Mouse (Mus musculus): ENCODE data around the gene Grk5. TPM values are rescaled to one million over a fixed set of nuclear protein-coding genes. Genes with fewer than 3 reads are reported as not detected.

The Grk5 gene
- polyA plus RNA-seq, 1 experiment, result 7.2 TPM

GRCm38 (mm10) chr19:61031570-61031969 is 142.0 kb downstream of the Grk5 start:
- H3K4me1 ChIP-seq (ENCODE audit: control insufficient read depth, insufficient read depth, low read length), result no peaks in the 10 kb centered on the region
- no peak overlapping the region for H3K4me3 ChIP-seq (replicated peaks; ENCODE audit: control insufficient read depth, low read depth, low read length)
- 47% methylated on average over 2 of the region's 2 CpGs for WGBS
- TF ChIP-seq CTCF (IDR thresholded peaks at IDR 0.05; ENCODE audit: control insufficient read depth, insufficient read depth, low read length), result no peak
- no peak for TF ChIP-seq POLR2A (IDR thresholded peaks at IDR 0.05; ENCODE audit: borderline replicate concordance, control insufficient read depth, low read depth, low read length)
- H3K27ac ChIP-seq (ENCODE audit: control insufficient read depth, insufficient read depth, low read depth, low read length, poor library complexity), result no peak overlapping the region

GRCm38 (mm10) chr19:61039151-61039550 is 149.6 kb downstream of the Grk5 start:
- no peak overlapping the region for H3K4me3 ChIP-seq (replicated peaks; ENCODE audit: control insufficient read depth, low read depth, low read length)
- TF ChIP-seq POLR2A (IDR thresholded peaks at IDR 0.05; ENCODE audit: borderline replicate concordance, control insufficient read depth, low read depth, low read length) (no peak), CTCF (IDR thresholded peaks at IDR 0.05; ENCODE audit: control insufficient read depth, insufficient read depth, low read length) (no peak)
- no peaks in the 10 kb centered on the region for H3K4me1 ChIP-seq (ENCODE audit: control insufficient read depth, insufficient read depth, low read length)
- no peak overlapping the region for H3K27ac ChIP-seq (ENCODE audit: control insufficient read depth, insufficient read depth, low read depth, low read length, poor library complexity)

- Histone ChIP-seq H3K27ac (ENCODE audit: control insufficient read depth, insufficient read depth, low read depth, low read length, poor library complexity) (no peak overlapping the region), H3K4me1 (ENCODE audit: control insufficient read depth, insufficient read depth, low read length) (peaks cover 1% of the 10 kb centered on the region; the same call in 1 of the 2 replicates), H3K4me3 (replicated peaks; ENCODE audit: control insufficient read depth, low read depth, low read length) (no peak overlapping the region)
- WGBS, result 82% methylated on average over 2 of the region's 2 CpGs
- TF ChIP-seq POLR2A (IDR thresholded peaks at IDR 0.05; ENCODE audit: borderline replicate concordance, control insufficient read depth, low read depth, low read length) (no peak), CTCF (IDR thresholded peaks at IDR 0.05; ENCODE audit: control insufficient read depth, insufficient read depth, low read length) (no peak)
Measured at GRCm38 (mm10) chr19:61048646-61049045, 159.1 kb downstream of the Grk5 start.

GRCm38 (mm10) chr19:61049413-61049812 is 159.9 kb downstream of the Grk5 start:
- H3K27ac ChIP-seq (ENCODE audit: control insufficient read depth, insufficient read depth, low read depth, low read length, poor library complexity), result no peak overlapping the region
- peaks cover 1% of the 10 kb centered on the region; the same call in 1 of the 2 replicates for H3K4me1 ChIP-seq (ENCODE audit: control insufficient read depth, insufficient read depth, low read length)
- no peak overlapping the region for H3K4me3 ChIP-seq (replicated peaks; ENCODE audit: control insufficient read depth, low read depth, low read length)
- no peak for TF ChIP-seq POLR2A (IDR thresholded peaks at IDR 0.05; ENCODE audit: borderline replicate concordance, control insufficient read depth, low read depth, low read length)
- no peak for TF ChIP-seq CTCF (IDR thresholded peaks at IDR 0.05; ENCODE audit: control insufficient read depth, insufficient read depth, low read length)
- 57% methylated on average over 1 of the region's 1 CpGs for WGBS

- Histone ChIP-seq H3K4me3 (replicated peaks; ENCODE audit: control insufficient read depth, low read depth, low read length) (no peak overlapping the region), H3K27ac (ENCODE audit: control insufficient read depth, insufficient read depth, low read depth, low read length, poor library complexity) (no peak overlapping the region), H3K4me1 (ENCODE audit: control insufficient read depth, insufficient read depth, low read length) (peaks cover 1% of the 10 kb centered on the region; the same call in 1 of the 2 replicates)
- no peak for TF ChIP-seq CTCF (IDR thresholded peaks at IDR 0.05; ENCODE audit: control insufficient read depth, insufficient read depth, low read length)
- TF ChIP-seq POLR2A (IDR thresholded peaks at IDR 0.05; ENCODE audit: borderline replicate concordance, control insufficient read depth, low read depth, low read length), result no peak
- 84% methylated on average over 1 of the region's 1 CpGs for WGBS
Measured at GRCm38 (mm10) chr19:61051151-61051550, 161.6 kb downstream of the Grk5 start.

GRCm38 (mm10) chr19:61052008-61052407 is 162.5 kb downstream of the Grk5 start:
- Histone ChIP-seq H3K27ac (ENCODE audit: control insufficient read depth, insufficient read depth, low read depth, low read length, poor library complexity) (peak overlapping the region; percentile 55; the same call in 1 of the 2 replicates), H3K4me1 (ENCODE audit: control insufficient read depth, insufficient read depth, low read length) (peaks cover 1% of the 10 kb centered on the region; the same call in 1 of the 2 replicates), H3K4me3 (replicated peaks; ENCODE audit: control insufficient read depth, low read depth, low read length) (no peak overlapping the region)
- TF ChIP-seq CTCF (IDR thresholded peaks at IDR 0.05; ENCODE audit: control insufficient read depth, insufficient read depth, low read length), result no peak
- TF ChIP-seq POLR2A (IDR thresholded peaks at IDR 0.05; ENCODE audit: borderline replicate concordance, control insufficient read depth, low read depth, low read length), result no peak

- TF ChIP-seq POLR2A (IDR thresholded peaks at IDR 0.05; ENCODE audit: borderline replicate concordance, control insufficient read depth, low read depth, low read length) (no peak), CTCF (IDR thresholded peaks at IDR 0.05; ENCODE audit: control insufficient read depth, insufficient read depth, low read length) (no peak)
- peaks cover 1% of the 10 kb centered on the region; the same call in 1 of the 2 replicates for H3K4me1 ChIP-seq (ENCODE audit: control insufficient read depth, insufficient read depth, low read length)
- H3K27ac ChIP-seq (ENCODE audit: control insufficient read depth, insufficient read depth, low read depth, low read length, poor library complexity), result peak overlapping the region; percentile 56; the same call in 1 of the 2 replicates
- no peak overlapping the region for H3K4me3 ChIP-seq (replicated peaks; ENCODE audit: control insufficient read depth, low read depth, low read length)
Measured at GRCm38 (mm10) chr19:61052786-61053185, 163.2 kb downstream of the Grk5 start.

GRCm38 (mm10) chr19:61056783-61057410 is 167.3 kb downstream of the Grk5 start:
- Histone ChIP-seq H3K4me3 (replicated peaks; ENCODE audit: control insufficient read depth, low read depth, low read length) (no peak overlapping the region), H3K4me1 (ENCODE audit: control insufficient read depth, insufficient read depth, low read length) (peaks cover 1% of the 10 kb centered on the region; the same call in 1 of the 2 replicates), H3K27ac (ENCODE audit: control insufficient read depth, insufficient read depth, low read depth, low read length, poor library complexity) (no peak overlapping the region)
- 67% methylated on average over 5 of the region's 5 CpGs for WGBS
- no peak for TF ChIP-seq CTCF (IDR thresholded peaks at IDR 0.05; ENCODE audit: control insufficient read depth, insufficient read depth, low read length)
- no peak for TF ChIP-seq POLR2A (IDR thresholded peaks at IDR 0.05; ENCODE audit: borderline replicate concordance, control insufficient read depth, low read depth, low read length)
